Mouse (Mus musculus) hindbrain, postnatal 0 days (tissue): ENCODE results near the gene Nfatc2. TPM values are rescaled to one million over a fixed set of nuclear protein-coding genes. Genes with fewer than 3 reads are reported as not detected.

Source experiments
- ATAC-seq: fragments of 200-750 bp; cut with Nextera tagmentation; 2 replicates; pipeline ENCODE4 v1.8.0; 2017; ENCODE audit warnings: mild to moderate bottlenecking, moderate TSS enrichment, moderate library complexity
- DNase-seq: peaks from one replicate; pipeline ENCODE4 v3.0.0-alpha.2; 2015; ENCODE audit warnings: low spot score
- H3K27ac ChIP-seq: fragments of 300-500 bp; sonication (generic); 2 replicates; pipeline ENCODE4 v1.5.1; 2014; ENCODE audit warnings: mild to moderate bottlenecking
- H3K27me3 ChIP-seq: fragments of 300-500 bp; sonication (generic); 2 replicates; pipeline ENCODE4 v1.6.1; 2014; ENCODE audit warnings: low read length, mixed read lengths; ENCODE audit not compliant: insufficient read depth
- H3K36me3 ChIP-seq: fragments of 300-500 bp; sonication (generic); 2 replicates; pipeline ENCODE4 v1.6.1; 2014; ENCODE audit warnings: low read length, mixed read lengths; ENCODE audit not compliant: insufficient read depth
- H3K4me1 ChIP-seq: fragments of 300-500 bp; sonication (generic); 2 replicates; pipeline ENCODE4 v1.6.1; 2014; ENCODE audit warnings: antibody characterized with exemption, low read length, mixed read lengths; ENCODE audit not compliant: insufficient read depth
- H3K4me2 ChIP-seq: fragments of 300-500 bp; sonication (generic); 2 replicates; pipeline ENCODE4 v1.6.1; 2014; ENCODE audit warnings: low read depth, mild to moderate bottlenecking, low read length, moderate library complexity, mixed read lengths
- H3K4me3 ChIP-seq: fragments of 300-500 bp; sonication (generic); 2 replicates; pipeline ENCODE4 v1.5.1; 2014; ENCODE audit warnings: low read length
- H3K9ac ChIP-seq: fragments of 300-500 bp; sonication (generic); replicated peaks from 2 replicates; pipeline ENCODE4 v1.6.1; 2014; ENCODE audit warnings: mild to moderate bottlenecking, low read length, moderate library complexity, mixed read lengths
- H3K9me3 ChIP-seq: fragments of 300-500 bp; sonication (generic); 2 replicates; pipeline ENCODE4 v1.6.1; 2016; ENCODE audit warnings: low read length, mixed read lengths
- CTCF ChIP-seq: IDR thresholded peaks from 2 replicates; pipeline ENCODE4 v1.5.1; 2016; ENCODE audit warnings: antibody characterized with exemption, control low read depth, low read depth
- WGBS: fragments of 180-500 bp; shearing (Covaris S2); extraction: QIAGEN DNeasy Blood & Tissue Kit; methylation state at CpG from one replicate; pipeline ENCODE4 v1.1.7; 2014; 5-methylcytosine and 5-hydroxymethylcytosine counted together
- polyA plus RNA-seq: library from polyadenylated mRNA; unstranded; fragments of >200 nt; fragmentation: Nextera tagmentation; extraction: Ambion mirVana; gene quantifications from 2 replicates; pipeline ENCODE4 v1.2.1, GENCODE M21; 2015
- total RNA-seq: library from RNA; depleted of rRNA; stranded (reverse); fragments of >200 nt; gene quantifications from 2 replicates; pipeline ENCODE4 v1.2.3, GENCODE M21; 2014

Gene Nfatc2
- total and polyA plus RNA-seq, 2 experiments from 2014 or later: 6.5 to 8.5 TPM

DNA sequence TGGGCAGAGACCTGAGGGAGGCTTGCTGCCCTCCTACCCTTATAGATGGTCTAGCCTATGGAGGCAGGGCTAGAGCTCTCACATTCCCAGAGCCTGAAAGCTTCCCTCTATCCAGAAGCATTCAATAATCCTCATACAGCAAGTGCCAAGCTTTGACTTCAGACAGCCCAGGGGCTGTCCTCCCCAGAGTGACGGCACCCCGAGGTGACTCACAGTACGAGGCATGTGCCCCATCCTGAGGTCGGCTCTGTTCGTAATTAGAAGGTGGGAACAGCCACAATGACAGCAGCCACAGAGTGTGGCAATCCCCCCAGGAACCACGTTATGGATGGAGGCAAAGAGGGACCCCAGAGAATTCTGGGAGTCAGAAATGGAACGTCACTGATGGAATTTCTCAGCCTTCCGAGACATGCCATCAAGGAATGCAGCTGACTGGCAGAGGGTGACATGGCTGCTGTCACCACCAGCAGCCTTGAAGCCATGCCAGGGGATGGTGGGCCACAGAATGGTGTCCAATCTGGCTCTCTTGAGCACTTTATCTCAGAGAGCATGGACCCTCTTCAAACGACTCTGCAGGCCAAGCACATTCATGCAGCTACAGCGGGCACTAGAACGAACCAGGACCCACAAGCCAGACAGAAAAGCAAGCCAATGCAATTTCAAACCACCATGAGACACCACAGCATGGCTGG lies 19.8 kb upstream of the Nfatc2 start:
- Histone ChIP-seq H3K9ac (no peak overlapping the region), H3K27ac (no peak overlapping the region), H3K36me3 (no peaks in the 10 kb centered on the region), H3K9me3 (no peaks in the 10 kb centered on the region), H3K27me3 (no peaks in the 10 kb centered on the region), H3K4me1 (no peaks in the 10 kb centered on the region), H3K4me2 (no peak overlapping the region), H3K4me3 (no peak overlapping the region)
- no peak for DNase-seq
- TF ChIP-seq CTCF: no peak
- WGBS: 59% methylated on average over 11 of the region's 11 CpGs
- ATAC-seq: 0 out of 2 replicates have a peak, but pooled peaks have one; percentile 21

DNA sequence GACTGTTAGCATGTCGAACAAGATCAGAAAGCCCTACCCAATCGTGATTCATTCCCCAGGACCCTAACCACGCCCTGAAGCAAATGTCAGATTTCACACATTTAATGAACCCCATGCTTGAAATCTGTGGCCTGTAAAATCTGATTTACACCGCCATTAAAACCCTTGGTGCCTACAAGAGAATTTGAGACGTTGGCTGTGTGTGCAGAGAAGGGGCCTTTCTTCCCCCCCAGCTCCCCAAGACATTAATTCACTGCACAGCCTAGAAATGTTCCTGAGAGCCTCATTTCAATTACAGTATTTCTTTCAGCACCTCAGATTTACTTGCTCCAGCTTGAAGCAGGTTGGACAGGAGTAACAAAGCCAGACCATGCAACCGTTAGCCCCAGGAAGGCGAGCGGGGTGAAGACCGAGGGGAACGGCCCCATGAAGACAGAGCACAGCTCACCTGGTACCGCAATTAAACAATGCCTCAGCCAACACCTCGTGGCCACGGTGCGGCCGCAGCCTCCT lies 16.8 kb upstream of the Nfatc2 start:
- ATAC-seq (no peak), DNase-seq (no peak)
- H3K9me3 ChIP-seq: no peaks in the 10 kb centered on the region
- H3K27ac ChIP-seq: no peak overlapping the region
- H3K4me3 ChIP-seq: no peak overlapping the region
- no peak overlapping the region for H3K4me2 ChIP-seq
- H3K27me3 ChIP-seq: no peaks in the 10 kb centered on the region
- WGBS: 67% methylated on average over 15 of the region's 15 CpGs
- H3K9ac ChIP-seq: no peak overlapping the region
- H3K4me1 ChIP-seq: no peaks in the 10 kb centered on the region; the same call in 1 of the 2 replicates
- H3K36me3 ChIP-seq: no peaks in the 10 kb centered on the region
- TF ChIP-seq CTCF: no peak

DNA sequence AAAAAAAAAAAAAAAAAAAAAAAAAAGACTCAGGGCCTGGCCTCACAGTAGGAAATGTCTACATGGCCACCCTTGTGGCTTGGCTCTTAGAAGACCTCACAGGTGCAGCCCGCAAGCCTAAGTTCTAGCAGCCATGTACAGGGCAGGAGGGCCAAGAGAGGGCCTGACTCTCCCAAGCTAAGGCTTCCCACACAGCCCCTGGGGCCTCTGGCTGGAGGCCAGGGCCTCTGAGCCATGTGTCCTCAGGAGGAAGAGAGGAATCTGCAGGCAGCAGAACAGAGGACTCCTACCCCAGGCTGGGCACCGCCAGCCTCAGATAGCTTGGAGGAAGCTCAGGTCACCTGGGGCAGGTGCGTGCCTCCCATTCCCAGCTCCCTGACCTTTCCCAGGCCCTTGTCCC lies 13.7 kb upstream of the Nfatc2 start:
- no peak for ATAC-seq
- Histone ChIP-seq H3K4me1 (no peaks in the 10 kb centered on the region; the same call in 1 of the 2 replicates), H3K4me3 (no peak overlapping the region), H3K9me3 (no peaks in the 10 kb centered on the region), H3K36me3 (no peaks in the 10 kb centered on the region), H3K27me3 (no peaks in the 10 kb centered on the region), H3K9ac (no peak overlapping the region), H3K27ac (no peak overlapping the region), H3K4me2 (no peak overlapping the region)
- DNase-seq: peak; percentile 46
- TF ChIP-seq CTCF: no peak
- 53% methylated on average over 3 of the region's 3 CpGs for WGBS

DNA sequence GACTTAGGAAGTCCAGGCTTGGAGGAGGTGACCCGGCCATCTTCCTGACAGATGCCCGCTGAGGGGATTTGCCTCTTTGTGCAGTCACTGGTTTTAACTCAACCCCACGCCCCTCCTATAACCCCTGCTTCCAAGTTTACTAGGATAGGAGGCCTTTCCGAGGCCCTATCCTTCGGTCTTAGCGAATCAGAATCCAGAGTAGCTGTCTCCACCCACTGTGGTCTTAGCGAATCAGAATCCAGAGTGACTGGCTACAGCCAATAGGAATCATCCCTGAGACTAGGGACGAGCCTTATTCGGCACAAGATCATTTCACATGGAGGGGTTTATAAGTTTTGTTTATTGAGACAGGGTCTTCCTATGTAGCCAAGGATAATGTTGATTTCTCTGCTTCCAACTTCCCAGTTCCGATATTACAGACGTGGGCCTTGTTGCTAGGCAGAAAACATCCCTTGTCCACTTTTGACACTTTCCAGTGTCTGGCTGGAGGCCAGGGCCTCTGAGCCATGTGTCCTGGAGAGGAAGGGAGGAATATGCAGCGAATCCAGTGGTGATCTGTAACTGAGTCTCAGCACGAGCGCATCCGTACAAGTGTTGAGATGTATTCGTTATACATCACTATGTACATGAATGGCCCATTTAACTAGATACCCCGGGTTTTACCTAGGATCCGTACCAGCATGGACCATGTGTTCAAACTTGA lies 12.9 kb upstream of the Nfatc2 start:
- Histone ChIP-seq H3K9ac (no peak overlapping the region), H3K27ac (no peak overlapping the region), H3K9me3 (no peaks in the 10 kb centered on the region), H3K4me2 (no peak overlapping the region), H3K27me3 (no peaks in the 10 kb centered on the region), H3K36me3 (no peaks in the 10 kb centered on the region), H3K4me3 (no peak overlapping the region), H3K4me1 (peaks cover 5% of the 10 kb centered on the region; the same call in 1 of the 2 replicates)
- WGBS: 68% methylated on average over 18 of the region's 18 CpGs
- ATAC-seq (no peak; the same call in 1 of the 2 replicates), DNase-seq (peak; percentile 51)
- TF ChIP-seq CTCF: no peak

DNA sequence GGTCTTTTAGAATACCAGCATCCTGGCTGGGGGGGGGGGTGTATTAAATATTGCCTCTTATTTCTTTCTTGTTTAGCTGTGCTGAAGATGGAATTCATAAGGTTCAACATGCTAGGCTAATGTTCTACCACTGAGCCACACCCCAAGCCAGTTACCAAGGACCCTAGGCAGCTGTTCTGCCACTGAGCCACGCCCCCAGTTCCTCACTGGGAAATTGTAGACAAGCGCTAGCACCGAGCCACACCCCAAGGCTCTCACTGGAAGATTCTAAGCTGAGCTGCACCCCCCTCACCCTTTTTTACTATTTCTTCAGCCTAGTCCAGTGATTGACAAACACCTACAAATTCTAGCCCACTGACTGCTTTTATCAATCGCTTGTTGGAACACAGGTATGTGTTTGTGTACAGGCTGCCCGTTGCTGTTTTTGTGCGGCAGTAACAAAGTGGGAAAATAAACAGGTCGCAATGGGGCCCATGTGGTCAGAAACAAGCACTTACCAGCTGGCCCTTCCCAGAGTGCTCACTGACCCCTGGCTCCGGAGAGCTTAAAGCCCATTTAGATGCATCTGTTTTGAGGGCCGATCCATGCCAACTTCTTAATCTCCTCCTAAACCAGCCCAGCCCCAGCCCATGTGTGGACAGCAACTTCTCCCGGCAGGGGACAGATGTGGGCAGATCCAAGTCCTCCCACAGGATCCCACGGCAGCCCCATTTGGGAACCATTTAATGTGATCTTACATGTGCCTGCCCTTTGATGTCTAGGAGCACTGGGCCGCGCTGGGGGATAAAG lies 11.8 kb upstream of the Nfatc2 start:
- no peak overlapping the region for H3K9ac ChIP-seq
- no peak overlapping the region for H3K4me3 ChIP-seq
- no peaks in the 10 kb centered on the region for H3K36me3 ChIP-seq
- no peak overlapping the region for H3K27ac ChIP-seq
- peaks cover 9% of the 10 kb centered on the region; the same call in 1 of the 2 replicates for H3K4me1 ChIP-seq
- no peaks in the 10 kb centered on the region for H3K27me3 ChIP-seq
- H3K4me2 ChIP-seq: no peak overlapping the region
- TF ChIP-seq CTCF: no peak
- no peak for DNase-seq
- ATAC-seq: no peak
- 43% methylated on average over 13 of the region's 13 CpGs for WGBS
- no peaks in the 10 kb centered on the region for H3K9me3 ChIP-seq

DNA sequence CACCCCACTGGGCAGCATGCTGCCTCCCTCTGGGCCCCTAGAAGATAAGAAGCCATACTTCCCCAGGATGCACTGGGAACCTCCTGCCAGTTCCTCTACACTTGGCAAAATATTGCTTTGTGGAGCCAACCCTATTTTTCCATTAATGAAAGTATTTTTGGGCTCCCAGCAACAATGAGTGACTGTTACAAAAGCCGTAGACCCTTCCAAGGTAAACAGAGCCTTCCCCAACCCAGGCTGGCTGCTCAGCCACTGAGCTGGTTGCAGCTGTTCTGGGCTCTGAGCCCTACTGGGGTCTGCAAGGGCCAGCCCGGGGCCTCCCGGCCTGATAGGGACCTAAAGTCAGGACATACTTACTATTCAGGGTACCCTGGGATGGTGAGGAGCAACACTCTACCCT lies 9.5 kb upstream of the Nfatc2 start:
- H3K27ac ChIP-seq: no peak overlapping the region
- no peak for TF ChIP-seq CTCF
- no peaks in the 10 kb centered on the region for H3K36me3 ChIP-seq
- ATAC-seq (no peak), DNase-seq (no peak)
- H3K4me2 ChIP-seq: no peak overlapping the region
- H3K9ac ChIP-seq: no peak overlapping the region
- no peaks in the 10 kb centered on the region for H3K9me3 ChIP-seq
- H3K4me3 ChIP-seq: no peak overlapping the region
- WGBS: 80% methylated on average over 3 of the region's 3 CpGs
- H3K4me1 ChIP-seq: peaks cover 9% of the 10 kb centered on the region; the same call in 1 of the 2 replicates
- no peaks in the 10 kb centered on the region for H3K27me3 ChIP-seq
